Mouse (Mus musculus) midbrain, postnatal 0 days (tissue): ENCODE measurements around the gene H3f3a. TPM values are rescaled to one million over a fixed set of nuclear protein-coding genes. Genes with fewer than 3 reads are reported as not detected.
"Not testable (repeated sequence)": the region's sequence is repeated elsewhere in the genome, so short reads cannot be mapped to it uniquely, and the experiment has no call there.

ENCODE experiments used
- ATAC-seq: fragments of 200-750 bp; cut with Nextera tagmentation; 2 replicates; pipeline ENCODE4 v1.8.0; 2017; ENCODE audit warnings: moderate number of reproducible peaks, mild to moderate bottlenecking, moderate TSS enrichment, moderate library complexity; ENCODE audit not compliant: low FRiP score
- DNase-seq: peaks from one replicate; pipeline ENCODE4 v3.0.0-alpha.2; 2015; ENCODE audit warnings: low spot score
- H3K27ac ChIP-seq: fragments of 300-500 bp; sonication (generic); 2 replicates; pipeline ENCODE4 v1.5.1; 2014; ENCODE audit warnings: low read depth, mild to moderate bottlenecking, low read length, mixed read lengths
- H3K27me3 ChIP-seq: fragments of 300-500 bp; sonication (generic); 2 replicates; pipeline ENCODE4 v1.6.1; 2014; ENCODE audit warnings: low read length, control low read depth, mixed read lengths; ENCODE audit not compliant: insufficient read depth
- H3K36me3 ChIP-seq: fragments of 300-500 bp; sonication (generic); 2 replicates; pipeline ENCODE4 v1.6.1; 2014; ENCODE audit warnings: low read length, control low read depth, mixed read lengths; ENCODE audit not compliant: insufficient read depth
- H3K4me1 ChIP-seq: fragments of 300-500 bp; sonication (generic); 2 replicates; pipeline ENCODE4 v1.6.1; 2014; ENCODE audit warnings: mild to moderate bottlenecking, control low read depth, antibody characterized with exemption, low read length, mixed read lengths; ENCODE audit not compliant: insufficient read depth
- H3K4me2 ChIP-seq: fragments of 300-500 bp; sonication (generic); 2 replicates; pipeline ENCODE4 v1.6.1; 2014; ENCODE audit warnings: low read depth, mild to moderate bottlenecking, low read length, mixed read lengths; ENCODE audit not compliant: poor library complexity, severe bottlenecking
- H3K4me3 ChIP-seq: fragments of 300-500 bp; sonication (generic); 2 replicates; pipeline ENCODE4 v1.5.1; 2014; ENCODE audit warnings: low read depth, mild to moderate bottlenecking, low read length, moderate library complexity
- H3K9ac ChIP-seq: fragments of 300-500 bp; sonication (generic); replicated peaks from 2 replicates; pipeline ENCODE4 v1.6.1; 2014; ENCODE audit warnings: mild to moderate bottlenecking, low read length, moderate library complexity, mixed read lengths; ENCODE audit not compliant: poor library complexity, severe bottlenecking
- H3K9me3 ChIP-seq: fragments of 300-500 bp; sonication (generic); 2 replicates; pipeline ENCODE4 v1.6.1; 2016; ENCODE audit warnings: low read length, control low read depth
- CTCF ChIP-seq: IDR thresholded peaks from 2 replicates; pipeline ENCODE4 v1.5.1; 2016; ENCODE audit warnings: antibody characterized with exemption, mild to moderate bottlenecking
- WGBS: fragments of 180-500 bp; shearing (Covaris S2); extraction: QIAGEN DNeasy Blood & Tissue Kit; methylation state at CpG from one replicate; pipeline ENCODE4 v1.1.7; 2014; 5-methylcytosine and 5-hydroxymethylcytosine counted together
- polyA plus RNA-seq: library from polyadenylated mRNA; unstranded; fragments of >200 nt; fragmentation: Nextera tagmentation; extraction: Ambion mirVana; gene quantifications from 2 replicates; pipeline ENCODE4 v1.2.1, GENCODE M21; 2015
- total RNA-seq: library from RNA; depleted of rRNA; stranded (reverse); fragments of >200 nt; gene quantifications from 2 replicates; pipeline ENCODE4 v1.2.3, GENCODE M21; 2014

The H3f3a gene
- total and polyA plus RNA-seq, 2 experiments from 2014 or later, result 1,783 to 2,039 TPM

DNA sequence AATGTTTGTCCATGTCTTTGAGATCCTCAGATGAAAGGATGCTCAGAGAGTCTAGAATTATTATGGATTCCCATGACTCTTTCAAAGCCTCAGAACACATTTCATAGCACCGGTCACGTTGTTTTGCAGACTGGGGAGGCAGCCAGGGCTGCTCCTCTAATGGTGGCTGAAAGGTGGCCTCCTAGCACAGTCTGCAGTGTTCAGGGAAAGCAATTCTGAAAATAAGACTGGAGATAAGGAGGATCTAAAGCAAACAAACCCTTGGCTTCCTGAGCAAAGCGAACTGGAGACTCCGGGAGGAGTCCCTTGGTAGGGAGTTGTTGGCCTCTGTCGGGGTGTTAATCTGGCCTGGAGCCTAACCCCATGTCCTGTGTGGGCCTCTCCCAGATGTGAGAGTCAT is 23.4 kb upstream of the H3f3a start:
- TF ChIP-seq CTCF, result no peak
- no peak for ATAC-seq
- no peak overlapping the region for H3K9ac ChIP-seq
- H3K4me2 ChIP-seq, result no peak overlapping the region
- no peak overlapping the region for H3K4me3 ChIP-seq
- no peaks in the 10 kb centered on the region for H3K27me3 ChIP-seq
- WGBS, result 91% methylated on average over 5 of the region's 5 CpGs
- no peaks in the 10 kb centered on the region for H3K9me3 ChIP-seq
- H3K36me3 ChIP-seq, result no peaks in the 10 kb centered on the region
- no peak overlapping the region for H3K27ac ChIP-seq
- H3K4me1 ChIP-seq, result no peaks in the 10 kb centered on the region
- DNase-seq, result no peak

- not testable (repeated sequence) for H3K9ac ChIP-seq, H3K36me3 ChIP-seq, H3K27ac ChIP-seq, DNase-seq, ATAC-seq, H3K4me3 ChIP-seq, H3K9me3 ChIP-seq, H3K4me1 ChIP-seq, H3K27me3 ChIP-seq, H3K4me2 ChIP-seq
- 95% methylated on average over 8 of the region's 8 CpGs for WGBS
Observed at GRCm38 (mm10) chr1:180836467-180836866, 22.7 kb upstream of the H3f3a start.

- Histone ChIP-seq H3K36me3 (no peaks in the 10 kb centered on the region), H3K9ac (no peak overlapping the region), H3K4me2 (no peak overlapping the region), H3K27ac (no peak overlapping the region), H3K9me3 (no peaks in the 10 kb centered on the region), H3K27me3 (no peaks in the 10 kb centered on the region), H3K4me1 (no peaks in the 10 kb centered on the region), H3K4me3 (no peak overlapping the region)
- WGBS, result 70% methylated on average over 10 of the region's 10 CpGs
- DNase-seq (no peak), ATAC-seq (no peak)
- no peak for TF ChIP-seq CTCF
Observed at GRCm38 (mm10) chr1:180835273-180836015, 21.7 kb upstream of the H3f3a start.

- TF ChIP-seq CTCF, result no peak
Observed at GRCm38 (mm10) chr1:180830588-180831346, 17.0 kb upstream of the H3f3a start.

DNA sequence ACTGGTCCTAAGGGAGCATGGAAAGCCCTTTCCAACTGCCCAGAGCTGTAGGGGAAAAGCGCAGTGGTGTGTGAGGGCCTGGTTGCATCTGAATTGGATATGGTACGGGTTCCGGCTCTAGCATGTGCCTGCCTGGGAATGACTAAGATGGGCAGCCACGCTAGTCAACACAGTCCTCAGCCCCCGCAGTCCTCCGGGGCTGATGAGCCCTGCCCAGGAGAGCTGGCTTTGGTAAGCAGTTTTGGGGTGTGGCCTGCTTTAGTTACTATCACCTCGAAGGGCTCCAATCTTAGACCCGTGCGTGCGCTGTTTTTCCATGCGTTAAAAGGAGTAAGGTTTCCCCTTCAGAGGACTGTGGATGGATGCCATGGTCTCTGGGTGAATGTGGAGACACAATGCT is 16.4 kb upstream of the H3f3a start:
- no peak overlapping the region for H3K27ac ChIP-seq
- H3K27me3 ChIP-seq, result no peaks in the 10 kb centered on the region
- no peaks in the 10 kb centered on the region for H3K9me3 ChIP-seq
- no peak overlapping the region for H3K4me3 ChIP-seq
- WGBS, result 88% methylated on average over 11 of the region's 11 CpGs
- no peak overlapping the region for H3K4me2 ChIP-seq
- no peaks in the 10 kb centered on the region for H3K36me3 ChIP-seq
- TF ChIP-seq CTCF, result no peak
- DNase-seq, result no peak
- no peaks in the 10 kb centered on the region for H3K4me1 ChIP-seq
- no peak for ATAC-seq
- H3K9ac ChIP-seq, result no peak overlapping the region

More at GRCm38 (mm10) chr1:180830588-180831346, 17.0 kb upstream of the H3f3a start:
- Histone ChIP-seq H3K4me1 (no peaks in the 10 kb centered on the region), H3K36me3 (no peaks in the 10 kb centered on the region), H3K27me3 (no peaks in the 10 kb centered on the region), H3K4me3 (no peak overlapping the region), H3K27ac (no peak overlapping the region), H3K4me2 (no peak overlapping the region), H3K9me3 (no peaks in the 10 kb centered on the region), H3K9ac (no peak overlapping the region)
- ATAC-seq (no peak), DNase-seq (no peak)
- WGBS, result 70% methylated on average over 14 of the region's 14 CpGs

DNA sequence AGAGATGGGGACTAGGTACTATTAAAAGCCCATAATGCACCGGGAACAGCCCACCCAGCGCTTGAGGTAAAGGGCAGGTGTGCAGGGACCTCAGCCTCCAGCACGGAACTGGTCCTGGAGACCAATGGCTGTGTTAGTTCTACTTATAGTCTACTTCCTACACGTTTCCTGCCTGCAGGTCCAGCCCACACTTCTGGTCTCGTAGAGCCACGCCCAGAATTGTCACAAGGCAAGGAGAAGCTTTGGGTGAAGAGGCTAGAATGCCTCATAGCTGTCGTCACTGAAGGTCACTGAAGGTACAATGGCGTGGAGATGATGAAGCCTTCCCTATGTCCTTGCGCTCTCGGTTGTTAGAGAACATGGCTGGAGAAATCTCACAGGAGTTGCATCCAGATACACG is 16.0 kb upstream of the H3f3a start:
- WGBS, result 90% methylated on average over 11 of the region's 11 CpGs
- DNase-seq (no peak), ATAC-seq (no peak)
- H3K36me3 ChIP-seq, result no peaks in the 10 kb centered on the region
- H3K9me3 ChIP-seq, result no peaks in the 10 kb centered on the region
- no peaks in the 10 kb centered on the region for H3K4me1 ChIP-seq
- no peak overlapping the region for H3K27ac ChIP-seq
- H3K9ac ChIP-seq, result no peak overlapping the region
- no peak overlapping the region for H3K4me2 ChIP-seq
- TF ChIP-seq CTCF, result no peak
- H3K27me3 ChIP-seq, result no peaks in the 10 kb centered on the region
- no peak overlapping the region for H3K4me3 ChIP-seq
